Mouse (Mus musculus): ENCODE measurements around the gene Ccdc28b. TPM values are rescaled to one million over a fixed set of nuclear protein-coding genes. Genes with fewer than 3 reads are reported as not detected.

Gene Ccdc28b
- polyA plus RNA-seq, 1 experiment from 2014 or later = 34.2 TPM

GRCm38 (mm10) chr4:129622803-129623535 lies 778 bp downstream of the Ccdc28b start:
- peak overlapping the region; percentile 66 for H3K9ac ChIP-seq (ENCODE audit: low read length)
- peak overlapping the region; percentile 92 for H3K27ac ChIP-seq (replicated peaks)
- H3K36me3 ChIP-seq (ENCODE audit: control insufficient read depth, insufficient read depth, low read length) = peaks cover 7% of the 10 kb centered on the region
- no peak for DNase-seq (ENCODE audit: low spot score)
- no peak for ATAC-seq (ENCODE audit: low FRiP score, low TSS enrichment)
- TF ChIP-seq CTCF (IDR thresholded peaks at IDR 0.05; ENCODE audit: low read depth) (no peak), EP300 (optimal IDR thresholded peaks at IDR 0.05) (no peak)
- peak overlapping the region; percentile 62 for H3K4me3 ChIP-seq (ENCODE audit: low read depth, low read length)
- no peaks in the 10 kb centered on the region for H3K27me3 ChIP-seq (ENCODE audit: control insufficient read depth, insufficient read depth, low read length)
- H3K9me3 ChIP-seq (ENCODE audit: control insufficient read depth, low read length) = no peaks in the 10 kb centered on the region
- peaks cover 10% of the 10 kb centered on the region; the same call in 1 of the 2 replicates for H3K4me1 ChIP-seq (replicated peaks; ENCODE audit: control insufficient read depth, insufficient read depth)
- WGBS = 25% methylated on average over 8 of the region's 8 CpGs
- peak overlapping the region; percentile 81 for H3K4me2 ChIP-seq (replicated peaks; ENCODE audit: low read depth)

GRCm38 (mm10) chr4:129622120-129622802 lies 1.5 kb downstream of the Ccdc28b start:
- TF ChIP-seq CTCF (IDR thresholded peaks at IDR 0.05; ENCODE audit: low read depth) (no peak), EP300 (optimal IDR thresholded peaks at IDR 0.05) (no peak)
- Histone ChIP-seq H3K4me2 (replicated peaks; ENCODE audit: low read depth) (peak overlapping the region; percentile 81), H3K27me3 (ENCODE audit: control insufficient read depth, insufficient read depth, low read length) (no peaks in the 10 kb centered on the region), H3K9ac (ENCODE audit: low read length) (0 out of 2 replicates have a peak overlapping the region, but pooled peaks have one; percentile 1), H3K9me3 (ENCODE audit: control insufficient read depth, low read length) (no peaks in the 10 kb centered on the region), H3K27ac (replicated peaks) (0 out of 2 replicates have a peak overlapping the region, but pooled peaks have one; percentile 2), H3K4me3 (ENCODE audit: low read depth, low read length) (no peak overlapping the region), H3K36me3 (ENCODE audit: control insufficient read depth, insufficient read depth, low read length) (peaks cover 4% of the 10 kb centered on the region; the same call in 1 of the 2 replicates), H3K4me1 (replicated peaks; ENCODE audit: control insufficient read depth, insufficient read depth) (peaks cover 10% of the 10 kb centered on the region; the same call in 1 of the 2 replicates)
- DNase-seq (ENCODE audit: low spot score) (no peak), ATAC-seq (ENCODE audit: low FRiP score, low TSS enrichment) (no peak)
- WGBS = 76% methylated on average over 11 of the region's 11 CpGs

GRCm38 (mm10) chr4:129621283-129621841 lies 2.4 kb downstream of the Ccdc28b start:
- Histone ChIP-seq H3K4me2 (replicated peaks; ENCODE audit: low read depth) (peak overlapping the region; percentile 6; the same call in 1 of the 2 replicates), H3K9ac (ENCODE audit: low read length) (peak overlapping the region; percentile 8; the same call in 1 of the 2 replicates), H3K36me3 (ENCODE audit: control insufficient read depth, insufficient read depth, low read length) (no peaks in the 10 kb centered on the region), H3K9me3 (ENCODE audit: control insufficient read depth, low read length) (no peaks in the 10 kb centered on the region), H3K4me1 (replicated peaks; ENCODE audit: control insufficient read depth, insufficient read depth) (peaks cover 10% of the 10 kb centered on the region; the same call in 1 of the 2 replicates), H3K4me3 (ENCODE audit: low read depth, low read length) (no peak overlapping the region), H3K27me3 (ENCODE audit: control insufficient read depth, insufficient read depth, low read length) (no peaks in the 10 kb centered on the region), H3K27ac (replicated peaks) (peak overlapping the region; percentile 45)
- no peak for ATAC-seq (ENCODE audit: low FRiP score, low TSS enrichment)
- no peak for DNase-seq (ENCODE audit: low spot score)
- TF ChIP-seq CTCF (IDR thresholded peaks at IDR 0.05; ENCODE audit: low read depth) (no peak), EP300 (optimal IDR thresholded peaks at IDR 0.05) (no peak)
- 68% methylated on average over 8 of the region's 8 CpGs for WGBS

- Histone ChIP-seq H3K27ac (replicated peaks) (peak overlapping the region; percentile 45), H3K4me2 (replicated peaks; ENCODE audit: low read depth) (peak overlapping the region; percentile 6; the same call in 1 of the 2 replicates)
Measured at GRCm38 (mm10) chr4:129620419-129621282, 3.1 kb downstream of the Ccdc28b start.

More at GRCm38 (mm10) chr4:129620419-129621282, 3.1 kb downstream of the Ccdc28b start:
- WGBS = 69% methylated on average over 11 of the region's 11 CpGs
- H3K9ac ChIP-seq (ENCODE audit: low read length) = peak overlapping the region; percentile 8; the same call in 1 of the 2 replicates
- no peak overlapping the region for H3K4me3 ChIP-seq (ENCODE audit: low read depth, low read length)
- no peaks in the 10 kb centered on the region; the same call in 1 of the 2 replicates for H3K36me3 ChIP-seq (ENCODE audit: control insufficient read depth, insufficient read depth, low read length)
- TF ChIP-seq CTCF (IDR thresholded peaks at IDR 0.05; ENCODE audit: low read depth) = no peak
- no peak for TF ChIP-seq EP300 (optimal IDR thresholded peaks at IDR 0.05)
- DNase-seq (ENCODE audit: low spot score) = no peak
- no peaks in the 10 kb centered on the region for H3K9me3 ChIP-seq (ENCODE audit: control insufficient read depth, low read length)
- ATAC-seq (ENCODE audit: low FRiP score, low TSS enrichment) = peak; percentile 18; the same call in 1 of the 2 replicates
- no peaks in the 10 kb centered on the region for H3K27me3 ChIP-seq (ENCODE audit: control insufficient read depth, insufficient read depth, low read length)
- H3K4me1 ChIP-seq (replicated peaks; ENCODE audit: control insufficient read depth, insufficient read depth) = peaks cover 10% of the 10 kb centered on the region; the same call in 1 of the 2 replicates

All from stomach, postnatal 0 days (tissue).